Mouse (Mus musculus) spleen, adult 18-20 months (tissue): Measurements from ENCODE around the gene Ldb2.

Source experiments
- DNase-seq, 2 experiments: peaks; one replicate each; pipeline ENCODE4 v3.0.0; 2022; ENCODE audit warnings: mixed read lengths in 2 of 2

The Ldb2 gene

DNA sequence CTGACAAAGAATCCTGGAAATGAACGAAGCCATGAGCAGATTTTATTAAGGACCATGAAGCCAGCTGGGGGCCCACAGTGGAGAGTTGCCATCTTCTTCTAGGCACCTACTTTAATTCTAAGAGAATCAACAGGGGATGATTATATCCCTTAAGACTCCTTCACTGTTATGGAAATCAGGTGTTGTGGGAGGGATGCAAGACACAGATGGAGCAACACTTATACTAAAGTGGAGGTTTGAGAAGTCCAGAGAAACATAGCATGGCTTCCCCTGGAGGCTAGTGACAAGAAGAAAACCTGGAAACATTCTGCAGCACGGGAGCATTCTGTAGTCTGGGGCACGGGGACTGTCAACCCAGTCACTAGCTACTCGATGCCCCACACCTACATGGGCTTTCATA is 85.0 kb downstream of the Ldb2 start:
- DNase-seq, result no peak

DNA sequence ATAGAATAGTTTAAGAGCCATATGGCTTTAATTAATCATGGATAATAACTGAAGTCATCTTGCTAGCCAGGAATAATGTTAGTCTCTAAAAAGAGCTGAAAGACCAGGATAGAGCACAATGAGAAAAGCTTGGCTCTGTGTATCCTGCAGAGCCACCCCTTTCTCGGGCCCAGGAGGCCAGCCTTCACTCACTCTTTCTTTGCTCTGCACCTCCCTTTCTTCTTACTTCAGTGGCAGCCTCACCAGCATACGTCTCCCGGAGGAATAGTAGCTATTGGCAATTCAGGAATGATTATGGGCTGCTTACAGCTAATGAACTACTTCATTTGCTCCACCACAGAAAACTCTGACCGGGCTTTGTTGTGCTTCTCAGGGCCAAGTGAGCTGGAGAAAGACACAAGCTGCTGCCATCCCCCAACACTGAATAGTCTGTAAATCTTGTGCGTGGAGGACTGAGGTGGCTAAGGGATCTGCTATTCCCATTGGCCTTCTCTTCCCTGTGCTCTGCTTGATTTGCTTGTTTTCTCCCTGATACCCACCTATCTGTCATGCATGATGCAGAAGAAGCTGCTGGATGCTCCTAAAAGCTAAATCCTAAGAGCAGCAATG is 86.2 kb downstream of the Ldb2 start:
- no peak for DNase-seq

DNA sequence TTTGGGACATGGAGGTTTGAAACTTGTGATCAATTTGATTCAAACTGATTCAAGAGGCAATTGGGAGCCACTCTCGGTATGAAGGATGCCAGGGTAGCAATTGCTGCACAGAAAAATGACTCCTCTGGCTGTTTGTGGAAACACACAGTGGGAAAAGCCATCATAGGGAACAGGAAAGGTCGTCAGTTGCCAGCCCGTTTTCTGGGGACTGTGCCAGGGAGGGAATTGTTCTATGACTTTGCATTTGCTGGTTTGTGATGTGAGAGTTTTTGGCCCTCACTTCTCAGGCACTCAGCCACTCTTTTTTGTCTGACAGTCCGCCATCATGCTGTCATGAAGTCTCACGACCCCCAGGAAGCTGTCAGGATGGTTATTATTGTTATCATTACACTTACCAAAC is 88.3 kb downstream of the Ldb2 start:
- no peak for DNase-seq

DNA sequence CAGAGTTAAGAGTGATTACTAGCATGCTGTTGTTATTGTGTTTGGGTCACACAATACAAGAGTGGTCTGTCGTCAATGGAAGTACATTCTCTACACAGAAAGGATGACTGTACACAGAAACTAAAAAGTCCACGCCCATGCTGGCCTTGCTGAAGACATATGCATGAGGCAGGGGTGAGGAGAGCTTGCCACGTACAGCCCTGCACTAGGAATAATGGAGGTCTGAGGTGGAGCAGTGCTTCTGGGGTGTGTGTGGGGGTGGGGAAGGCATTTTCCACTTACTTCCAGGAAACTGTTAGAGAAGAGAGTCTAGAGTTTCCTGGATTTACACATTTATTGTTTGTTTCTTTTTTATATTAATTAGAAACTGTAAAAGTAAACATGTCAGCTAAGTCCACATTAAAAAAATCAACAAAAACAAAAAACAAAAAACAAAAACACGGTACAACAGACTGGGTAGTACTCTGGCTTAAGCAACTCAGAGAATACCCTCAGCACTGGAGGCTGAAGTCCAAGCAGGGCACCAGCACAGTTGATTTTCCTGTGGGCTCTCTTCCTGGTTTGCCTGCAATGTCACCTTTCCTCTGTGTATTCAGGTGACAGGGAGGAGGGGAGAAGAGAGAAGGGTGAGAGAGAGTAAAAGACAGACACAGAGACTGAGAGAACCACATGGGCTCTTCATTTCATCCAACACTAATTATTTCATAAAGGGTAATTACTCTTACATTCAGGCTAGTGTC is 89.2 kb downstream of the Ldb2 start:
- DNase-seq, result no peak

DNA sequence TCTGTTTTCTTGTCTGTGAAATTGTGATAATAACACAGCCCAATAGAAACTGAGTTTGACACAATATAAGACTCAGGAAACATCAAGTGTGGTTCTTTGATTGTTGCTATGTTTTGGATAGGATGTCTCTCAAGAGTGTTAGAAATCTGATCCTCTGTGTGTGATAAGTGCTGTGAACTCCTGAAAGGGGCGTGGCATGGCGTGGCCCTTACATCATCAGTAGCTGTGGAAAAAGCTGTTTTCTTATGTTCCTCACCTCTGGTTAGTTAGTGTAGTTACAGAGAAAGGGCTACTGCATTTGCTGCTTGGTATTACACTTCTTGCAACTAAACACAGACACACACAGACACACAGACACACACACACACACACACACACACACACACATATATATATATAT is 90.2 kb downstream of the Ldb2 start:
- DNase-seq, result no peak

DNA sequence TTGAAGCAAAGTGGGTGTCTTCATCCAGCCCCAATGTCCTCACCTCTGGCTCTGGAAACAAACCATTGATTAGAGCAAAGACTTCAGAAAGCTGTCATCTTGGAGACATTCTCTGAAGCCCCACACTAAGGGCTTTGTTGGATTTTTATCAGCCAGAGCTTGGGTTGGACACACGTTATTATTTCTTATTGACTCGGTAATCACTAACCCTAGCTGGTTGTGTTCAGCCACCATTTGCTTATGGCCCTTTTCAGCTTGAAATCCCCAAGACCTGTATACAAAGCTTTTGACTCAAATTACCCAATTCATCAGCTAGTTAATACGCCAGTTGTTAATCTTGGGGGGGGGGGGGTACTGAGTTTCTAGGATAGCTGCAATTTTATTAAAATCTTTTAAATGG is 91.5 kb downstream of the Ldb2 start:
- no peak for DNase-seq

DNA sequence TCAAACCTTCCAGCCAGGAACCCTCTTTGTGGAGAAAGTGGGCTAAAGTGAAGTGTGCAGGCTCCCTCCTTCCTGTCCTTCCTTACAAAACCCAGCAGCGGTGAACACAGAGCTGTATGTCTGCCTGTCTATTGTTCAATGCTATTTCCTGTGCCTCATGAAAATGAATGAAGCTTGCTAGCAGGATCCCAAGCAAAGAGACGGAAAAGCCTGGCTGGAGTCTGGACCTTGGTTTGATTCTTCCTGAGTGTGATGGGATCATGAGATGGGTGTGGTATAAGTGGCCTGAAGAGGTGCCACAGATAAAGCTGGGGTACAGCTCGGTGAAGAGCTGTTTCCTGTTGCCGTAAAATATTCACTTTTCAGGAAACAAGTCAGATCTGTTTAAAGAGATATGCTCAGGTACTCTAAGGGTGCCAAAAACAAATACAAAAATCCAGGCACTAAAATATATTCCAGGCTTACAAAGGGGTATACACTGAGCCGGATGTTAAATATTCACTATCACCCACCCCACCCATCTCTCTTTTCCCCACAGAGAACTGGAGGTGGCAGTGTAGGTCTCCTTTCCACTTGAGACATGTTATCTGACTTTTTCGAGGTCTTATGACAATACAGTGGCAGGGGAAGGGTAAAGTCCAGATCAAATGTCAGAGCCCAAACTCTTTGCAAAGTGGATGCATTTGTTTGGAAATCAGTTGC is 92.3 kb downstream of the Ldb2 start:
- DNase-seq, result no peak

DNA sequence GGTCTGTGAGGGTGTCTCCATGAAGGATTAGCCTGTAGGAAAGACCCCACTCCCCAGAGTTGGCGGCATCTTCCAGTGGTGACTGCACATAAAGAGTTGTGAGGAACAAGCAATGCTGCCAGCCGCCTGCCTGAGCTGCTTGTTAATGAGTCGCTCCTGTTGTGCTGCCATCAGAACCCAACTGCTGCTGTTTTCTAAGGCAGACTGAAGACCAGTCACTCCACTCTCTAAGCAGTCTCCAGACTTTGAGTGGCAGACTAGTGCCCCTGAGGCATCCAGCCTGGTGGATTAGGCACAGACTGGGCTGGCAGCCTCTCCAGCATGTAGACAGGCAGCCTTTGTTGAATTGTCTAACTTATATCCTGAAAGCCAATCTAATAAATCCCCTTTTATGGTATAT is 101.5 kb downstream of the Ldb2 start:
- no peak for DNase-seq

DNA sequence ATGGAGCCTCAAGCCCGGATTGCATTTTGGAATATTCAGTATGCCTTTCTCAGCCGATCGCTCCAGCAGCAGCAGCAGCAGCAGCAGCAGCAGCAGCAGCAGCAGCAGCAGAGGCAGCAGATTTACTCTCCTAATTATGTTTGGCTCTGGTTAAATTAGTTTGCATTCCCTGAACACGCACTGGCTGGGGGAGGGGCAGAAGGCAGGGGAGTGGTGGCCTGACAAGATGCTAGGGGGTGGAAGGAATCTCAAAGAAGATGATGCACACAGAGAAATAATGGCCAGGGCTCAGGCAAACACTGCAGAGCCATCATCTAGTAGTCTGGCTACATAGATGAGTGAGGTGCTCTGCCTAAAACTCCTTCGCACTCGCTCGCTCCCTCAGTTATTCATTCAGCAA is 102.9 kb downstream of the Ldb2 start:
- no peak for DNase-seq

DNA sequence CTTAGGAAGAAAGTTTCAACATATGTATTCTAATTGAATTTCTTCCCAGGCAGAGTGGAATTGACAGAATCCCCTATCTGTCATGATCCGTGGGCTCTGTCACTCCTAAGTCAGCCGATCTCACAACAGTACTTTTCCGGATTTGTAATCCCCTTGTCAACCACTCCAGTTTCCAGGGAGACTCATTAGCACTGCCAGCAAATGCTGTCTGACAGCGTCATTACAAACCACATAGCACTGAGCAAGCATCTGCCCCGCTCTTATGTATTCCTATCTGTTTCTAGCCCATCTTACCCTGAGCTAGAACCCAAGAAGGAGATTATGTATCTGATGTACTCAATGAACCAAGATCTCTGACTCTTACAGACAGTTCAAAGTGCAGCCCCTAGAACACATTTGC is 105.8 kb downstream of the Ldb2 start:
- no peak for DNase-seq

DNA sequence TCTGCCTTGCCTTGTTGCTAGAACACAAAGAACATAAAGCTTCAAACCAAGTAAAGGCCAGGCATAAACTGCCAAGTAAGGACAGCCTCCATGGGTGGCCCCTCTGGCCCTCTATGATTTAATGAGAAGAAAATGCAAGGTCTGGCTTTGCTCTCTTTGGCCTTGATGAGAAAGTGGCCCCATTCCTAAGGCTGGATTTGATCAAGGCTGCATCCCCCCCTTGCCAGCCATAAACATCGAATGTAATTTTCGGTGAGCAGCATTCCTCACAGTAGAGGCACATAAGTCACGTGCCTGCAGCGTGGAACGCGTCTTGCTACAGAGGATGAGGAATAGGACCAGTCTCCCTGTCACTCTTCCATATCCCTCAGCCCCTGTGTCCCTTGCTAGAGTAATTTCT is 113.1 kb downstream of the Ldb2 start:
- no peak for DNase-seq

DNA sequence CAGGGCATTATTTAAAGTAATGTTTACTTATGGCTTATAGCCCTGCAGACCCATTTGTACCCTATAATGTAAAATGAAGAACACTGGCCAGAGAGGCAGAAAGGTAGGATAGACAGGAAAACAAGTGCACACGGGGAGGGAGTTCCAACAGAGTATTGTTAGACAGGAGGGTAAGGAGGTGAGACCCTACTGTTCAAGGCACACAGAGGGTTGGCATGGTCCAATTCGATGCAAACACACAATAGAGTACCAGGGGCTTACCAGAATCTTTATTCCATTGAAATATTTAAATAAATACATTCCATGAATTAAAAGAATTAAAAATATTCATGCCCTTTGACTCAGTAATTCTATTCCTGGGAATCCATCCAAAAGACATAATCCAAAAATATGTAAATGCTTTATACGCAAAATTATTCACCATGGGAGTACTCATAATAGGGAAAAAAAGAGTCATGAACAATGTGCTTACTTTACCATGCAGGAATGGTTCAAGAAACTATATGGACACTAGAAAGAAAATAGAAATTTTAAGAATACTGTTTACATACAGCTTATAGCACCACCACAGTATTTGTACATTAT is 118.3 kb downstream of the Ldb2 start:
- no peak for DNase-seq

DNA sequence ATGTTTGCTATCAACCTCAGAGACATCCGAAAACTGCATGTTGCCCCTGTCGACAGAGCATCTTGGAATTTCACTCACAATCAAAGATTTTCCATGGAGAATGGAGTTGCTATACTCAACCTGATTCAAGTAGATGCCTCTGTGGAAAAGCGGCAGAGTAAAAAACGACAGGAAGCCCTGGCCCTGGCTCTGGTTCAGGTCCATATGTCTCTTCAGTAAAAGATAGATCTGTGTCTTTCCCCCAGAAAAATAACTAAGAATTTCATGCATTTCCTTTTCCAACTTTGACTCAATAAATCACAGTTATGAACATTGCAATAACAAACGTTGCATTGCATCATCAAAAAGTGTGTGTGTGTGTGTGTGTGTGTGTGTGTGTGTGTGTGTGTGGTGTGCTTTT is 121.7 kb downstream of the Ldb2 start:
- no peak for DNase-seq

DNA sequence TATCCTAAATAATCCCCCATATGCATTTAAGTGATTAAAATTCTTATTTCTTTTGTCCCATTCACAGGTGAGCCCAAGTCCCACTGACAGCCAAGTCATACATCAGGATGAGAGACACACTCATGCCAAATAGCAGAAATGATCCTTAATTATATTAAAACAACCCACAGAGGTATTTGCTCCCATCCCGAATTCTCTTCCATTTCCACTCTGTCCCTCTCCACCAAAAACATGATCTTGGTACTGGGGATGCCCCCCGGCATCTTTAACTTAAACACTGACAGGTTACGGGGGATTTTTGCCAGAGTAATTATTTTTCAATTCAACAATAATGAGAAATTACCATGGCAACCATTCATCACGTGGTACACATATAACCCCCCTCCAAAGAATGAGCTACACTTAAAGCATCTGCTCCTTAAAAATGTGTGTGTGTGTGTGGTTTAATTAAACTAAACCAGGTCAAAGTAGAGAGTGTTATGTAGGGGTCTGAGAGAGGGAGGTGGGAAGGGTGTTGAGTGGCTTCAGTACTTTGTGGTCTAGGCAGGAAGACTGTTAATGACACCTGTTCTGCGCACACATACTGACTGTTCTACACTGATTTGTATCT is 123.2 kb downstream of the Ldb2 start:
- DNase-seq, result no peak

DNA sequence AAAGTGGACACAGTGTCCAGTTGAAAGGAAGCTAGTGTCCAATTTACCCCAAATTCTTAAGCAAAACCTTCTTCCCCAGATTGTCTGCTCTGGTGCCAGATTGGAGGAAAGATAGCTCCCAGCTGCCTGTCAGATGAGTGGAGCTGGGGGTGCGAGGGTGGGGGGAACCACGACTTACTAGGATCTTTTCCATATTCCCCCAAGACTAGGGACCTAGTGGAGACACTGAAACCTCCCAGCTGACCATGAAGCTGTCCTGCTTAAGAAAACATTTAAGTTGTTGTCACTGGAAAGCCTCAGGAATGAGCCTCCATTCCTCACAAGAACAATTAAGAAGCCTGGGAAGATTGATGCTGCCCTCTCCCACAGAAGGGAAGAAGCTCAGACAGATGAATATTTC is 129.1 kb downstream of the Ldb2 start:
- no peak for DNase-seq

DNA sequence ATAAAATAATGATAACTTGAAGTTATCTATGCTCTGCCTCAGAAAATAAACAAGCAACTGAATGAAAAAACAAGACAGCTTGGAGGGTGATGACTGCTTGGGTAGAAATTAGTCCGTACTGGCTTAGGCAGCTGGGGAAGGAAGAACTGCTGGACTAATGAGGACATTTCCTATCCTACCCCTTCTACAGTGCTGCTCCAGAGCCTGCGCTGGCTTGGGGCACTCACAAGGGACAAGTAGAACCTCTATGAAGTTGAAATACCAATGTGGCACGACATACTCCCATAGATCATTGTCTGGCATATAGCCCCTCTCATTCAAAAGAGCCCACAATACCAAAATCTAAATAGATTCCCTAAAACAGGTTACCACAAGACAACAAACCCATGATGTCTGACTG is 131.6 kb downstream of the Ldb2 start:
- no peak for DNase-seq

DNA sequence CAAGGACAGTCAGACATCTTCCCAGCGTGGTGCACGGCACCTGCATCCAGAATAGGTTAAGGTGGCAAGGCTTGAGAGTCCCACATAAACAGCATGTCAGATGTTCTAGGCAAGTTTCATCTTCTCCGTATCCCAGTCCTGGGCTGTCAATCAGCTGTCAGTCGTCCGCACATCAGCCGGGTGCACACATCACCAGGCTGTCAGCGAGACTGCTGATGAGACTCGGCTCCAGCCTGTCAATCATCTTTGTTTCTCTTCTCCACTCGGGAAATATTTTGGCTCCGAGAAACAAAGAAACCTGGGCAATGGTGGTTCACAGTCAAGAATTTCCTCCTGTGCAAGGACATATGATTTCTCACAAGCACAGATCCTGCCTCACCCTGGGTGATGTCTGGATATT is 132.1 kb downstream of the Ldb2 start:
- DNase-seq, result no peak

DNA sequence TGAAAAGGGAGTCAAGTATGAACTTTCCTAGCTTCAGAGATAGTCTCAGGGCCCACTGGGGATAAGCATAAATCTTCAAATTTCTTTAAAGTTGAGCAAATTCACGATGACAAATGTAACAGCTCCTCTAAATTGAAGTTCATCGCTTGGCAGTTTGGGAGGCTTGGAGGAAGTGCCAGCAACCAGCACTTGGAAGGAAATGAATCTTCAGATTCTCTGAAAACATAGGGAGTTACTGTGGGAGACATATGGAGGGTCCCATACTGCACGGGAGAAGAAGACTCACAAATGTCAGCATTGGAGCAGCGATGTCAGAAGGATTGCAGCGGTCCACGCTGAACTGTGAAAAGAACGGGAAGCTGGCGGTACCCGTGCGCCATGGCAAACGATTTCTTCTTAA is 139.8 kb downstream of the Ldb2 start:
- no peak for DNase-seq

DNA sequence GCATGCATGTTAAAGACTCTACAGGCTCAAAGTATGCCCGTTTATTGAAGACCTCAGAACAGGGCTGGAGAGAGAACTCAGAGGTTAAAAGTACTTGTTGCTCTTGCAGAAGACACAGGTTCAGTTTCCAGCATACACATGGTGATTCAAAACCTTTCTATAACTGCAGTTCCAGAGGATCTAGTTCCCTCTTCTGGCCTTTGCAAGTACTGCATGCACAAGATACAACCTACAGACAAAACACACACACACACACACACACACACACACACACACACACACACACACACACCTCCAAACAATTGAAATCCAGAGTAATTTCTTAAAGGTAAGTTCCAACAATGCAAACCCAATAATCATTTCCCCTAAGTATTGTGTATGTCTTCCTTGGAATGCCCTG is 142.8 kb downstream of the Ldb2 start:
- DNase-seq, result no peak

DNA sequence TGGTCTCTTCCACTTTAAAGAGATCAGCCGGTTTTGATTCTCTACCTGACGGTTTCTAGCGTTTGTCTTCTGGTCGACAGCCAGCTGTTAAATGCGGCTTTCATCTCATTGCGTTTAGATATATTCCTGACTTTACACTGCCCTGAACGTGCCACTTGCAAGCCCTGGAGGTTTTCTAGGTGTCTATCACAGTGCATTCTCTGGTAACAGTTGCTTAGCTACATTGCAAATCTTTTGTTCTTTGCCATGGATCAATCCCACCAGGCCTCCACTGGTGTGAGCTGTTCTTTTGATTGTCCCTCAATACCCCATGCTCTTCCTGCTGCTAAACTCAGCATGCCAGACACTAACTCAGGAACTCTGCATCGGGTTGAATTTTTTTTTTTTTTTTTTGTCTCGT is 145.1 kb downstream of the Ldb2 start:
- no peak for DNase-seq

DNA sequence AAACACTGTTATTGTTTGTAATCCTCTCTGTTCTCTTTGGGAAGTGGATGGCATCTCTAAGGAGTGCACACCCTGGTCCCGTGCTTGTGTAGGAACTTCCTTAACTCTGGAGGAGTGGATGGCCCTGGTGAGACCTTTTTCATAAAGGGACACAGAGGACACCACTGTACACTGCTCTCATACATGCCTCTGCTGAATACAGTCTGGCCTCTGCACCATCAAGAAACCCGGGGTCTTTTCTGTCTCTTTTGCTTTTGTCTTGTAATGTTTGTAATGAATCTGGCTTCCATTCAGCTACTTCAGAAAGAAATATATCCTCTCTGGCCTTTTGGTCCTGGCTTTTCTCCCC is 152.7 kb downstream of the Ldb2 start:
- no peak for DNase-seq

DNA sequence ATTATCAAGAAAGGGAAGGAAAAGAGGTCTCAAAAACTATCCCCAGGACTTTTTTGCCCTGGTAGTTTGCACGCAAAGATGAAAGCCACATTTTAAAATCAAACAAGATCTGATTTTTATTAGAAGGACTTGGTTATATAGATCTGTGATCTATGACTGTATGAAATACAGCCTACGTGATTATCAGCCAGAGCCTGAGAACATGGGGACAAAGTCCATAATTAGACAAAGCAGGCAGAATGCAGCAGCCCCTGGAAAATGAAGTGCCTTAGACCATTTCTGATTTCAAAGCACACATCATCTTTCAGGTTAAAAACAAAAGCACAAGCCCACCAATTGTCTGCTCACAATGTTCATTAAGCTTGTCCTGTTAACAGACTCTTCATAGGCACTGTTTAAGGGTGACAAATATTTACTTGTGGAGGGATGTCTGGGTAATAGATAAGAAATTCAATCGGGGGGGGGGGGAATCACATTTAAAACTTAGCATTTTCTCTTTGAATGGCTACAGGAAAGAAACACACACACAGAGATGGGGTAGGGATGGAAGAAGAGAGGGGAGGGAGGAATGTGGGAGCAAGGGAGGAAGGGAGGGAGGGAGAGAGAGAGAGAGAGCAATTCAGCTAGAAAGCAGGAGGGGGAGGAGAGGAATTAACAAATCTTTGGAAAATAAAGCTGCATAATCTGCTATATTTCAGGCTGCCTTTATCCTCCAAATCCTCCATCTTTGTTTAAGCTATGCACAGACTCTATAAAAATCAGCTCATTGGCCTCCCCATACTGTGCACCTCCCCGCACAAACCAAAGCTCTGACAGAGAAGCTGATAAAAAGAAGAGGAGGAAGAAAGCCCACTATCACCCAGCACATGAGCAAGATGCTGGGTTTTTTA is 153.3 kb downstream of the Ldb2 start:
- no peak for DNase-seq

DNA sequence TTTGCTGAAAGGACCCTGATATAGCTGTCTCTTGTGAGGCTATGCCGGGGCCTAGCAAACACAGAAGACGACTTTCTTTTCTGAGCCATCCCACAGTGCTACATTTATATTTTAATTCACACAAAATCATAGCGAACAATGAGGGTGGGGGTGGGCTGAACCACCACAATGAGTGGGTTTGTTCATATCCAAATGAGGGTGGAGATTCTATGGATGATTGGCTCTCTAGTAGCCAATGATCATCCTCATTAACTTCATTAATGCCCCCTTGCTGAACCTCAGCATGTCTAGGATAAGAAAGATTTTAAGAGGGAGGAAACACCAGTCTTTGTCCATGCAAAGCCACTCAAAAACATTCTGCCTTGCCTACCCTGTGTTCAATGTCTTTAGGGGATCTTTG is 156.4 kb downstream of the Ldb2 start:
- no peak for DNase-seq
